Mouse (Mus musculus): ENCODE results near the gene Car2.

GRCm38 (mm10) chr3:14882005-14882404 is 4.1 kb upstream of the Car2 start:
- TF ChIP-seq CTCF (IDR thresholded peaks at IDR 0.05) (no peak), EP300 (IDR thresholded peaks at IDR 0.05) (no peak)

Measured in lung, postnatal 0 days (tissue).